ENCODE assay signal across 22 mouse cellular contexts in genomic region chr7:25385259-25385658, GRCm38 (mm10). TPM values are rescaled to one million over a fixed set of nuclear protein-coding genes. Genes with fewer than 3 reads are reported as not detected.
DNase-seq lines count a peak whose midpoint lies in the region; ATAC-seq and TF ChIP-seq lines count a peak whose summit lies in the region.
"Had no signal": no experiment of that assay in that cellular context is flagged by ENCODE, and none has a peak within 500 bp of the region (broad histone marks: within the 10 kb centered on the region; RNA-seq: fewer than 3 reads in every experiment).

No protein-coding gene starts in this region.

- H3K9ac ChIP-seq in heart, postnatal 0 days (replicated peaks; ENCODE audit: low read depth, low read length) = peak overlapping the region; percentile 40; the same call in 1 of the 2 replicates
- no peak overlapping the region for H3K9ac ChIP-seq in lung, postnatal 0 days (replicated peaks; ENCODE audit: low read depth)
- H3K9ac ChIP-seq in stomach, embryonic 16.5 days (ENCODE audit: low read length) = 0 out of 2 replicates have a peak overlapping the region, but pooled peaks have one; percentile 6
- H3K9ac ChIP-seq: neural tube, embryonic 12.5 days had no signal

- no peak for TF ChIP-seq EP300 in heart, postnatal 0 days (IDR thresholded peaks at IDR 0.05; ENCODE audit: low read depth)
- no peak for TF ChIP-seq EP300 in lung, postnatal 0 days (IDR thresholded peaks at IDR 0.05)

- no peak for TF ChIP-seq CTCF in heart, postnatal 0 days (IDR thresholded peaks at IDR 0.05; ENCODE audit: low read depth)
- TF ChIP-seq CTCF in lung, postnatal 0 days (IDR thresholded peaks at IDR 0.05) = no peak

- no peaks in the 10 kb centered on the region for H3K9me3 ChIP-seq in heart, postnatal 0 days (replicated peaks; ENCODE audit: control insufficient read depth, low read length)
- no peaks in the 10 kb centered on the region for H3K9me3 ChIP-seq in lung, postnatal 0 days (ENCODE audit: low read length)
- no peaks in the 10 kb centered on the region for H3K9me3 ChIP-seq in stomach, embryonic 16.5 days (replicated peaks; ENCODE audit: control insufficient read depth, low read length)
- H3K9me3 ChIP-seq: forebrain, embryonic 13.5 days; heart, embryonic 13.5 days; neural tube, embryonic 12.5 days had no signal

- WGBS in heart, postnatal 0 days = 89% methylated on average over 12 of the region's 12 CpGs
- 91% methylated on average over 12 of the region's 12 CpGs for WGBS in lung, postnatal 0 days
- 92% methylated on average over 12 of the region's 12 CpGs for WGBS in stomach, embryonic 16.5 days

- no peak overlapping the region for H3K4me3 ChIP-seq in heart, postnatal 0 days (ENCODE audit: low read depth, low read length)
- no peak overlapping the region for H3K4me3 ChIP-seq in lung, postnatal 0 days (ENCODE audit: low read depth, low read length)
- no peak overlapping the region for H3K4me3 ChIP-seq in stomach, embryonic 16.5 days (replicated peaks; ENCODE audit: low read length)
- H3K4me3 ChIP-seq: forebrain, embryonic 13.5 days; neural tube, embryonic 12.5 days had no signal

- H3K36me3 ChIP-seq in heart, postnatal 0 days (replicated peaks; ENCODE audit: control insufficient read depth, insufficient read depth, low read length) = peaks cover 49% of the 10 kb centered on the region
- peaks cover 11% of the 10 kb centered on the region; the same call in 1 of the 2 replicates for H3K36me3 ChIP-seq in lung, postnatal 0 days (ENCODE audit: insufficient read depth, low read length)
- peaks cover 23% of the 10 kb centered on the region; the same call in 1 of the 2 replicates for H3K36me3 ChIP-seq in stomach, embryonic 16.5 days (ENCODE audit: control insufficient read depth, insufficient read depth, low read length)

- peak; percentile 29 for DNase-seq in cerebellum, adult 11-12 months
- no peak for DNase-seq in cerebellum, postnatal 4 days (ENCODE audit: low spot score in 2 of 2)
- no peak for DNase-seq in heart, postnatal 0 days (ENCODE audit: low spot score)
- DNase-seq in heart, postnatal 14 days = no peak
- DNase-seq in lung, postnatal 0 days (ENCODE audit: low spot score) = no peak
- DNase-seq in lung, postnatal 25 days (ENCODE audit: low spot score) = no peak
- DNase-seq in adrenal gland, postnatal 10 days = no peak
- DNase-seq: cerebellum, adult 9-10 months; kidney, adult 18-20 months; right cerebral cortex, postnatal 14 days; thymus, adult 2 months had no signal

- peak overlapping the region; percentile 48; the same call in 1 of the 2 replicates for H3K4me2 ChIP-seq in heart, postnatal 0 days (ENCODE audit: low read depth, low read length)
- no peak overlapping the region; the same call in 1 of the 2 replicates for H3K4me2 ChIP-seq in lung, postnatal 0 days (replicated peaks; ENCODE audit: low read depth, low read length)
- H3K4me2 ChIP-seq in stomach, embryonic 16.5 days (ENCODE audit: low read depth, low read length) = no peak overlapping the region
- H3K4me2 ChIP-seq: forebrain, embryonic 13.5 days; neural tube, embryonic 12.5 days had no signal

- ATAC-seq in heart, postnatal 0 days (ENCODE audit: insufficient read depth, low read depth) = no peak
- ATAC-seq in lung, postnatal 0 days = no peak
- no peak for ATAC-seq in stomach, embryonic 16.5 days (ENCODE audit: insufficient read depth, low FRiP score)
- ATAC-seq: forebrain, embryonic 13.5 days; hindbrain, embryonic 16.5 days had no signal

- H3K27me3 ChIP-seq in heart, postnatal 0 days (ENCODE audit: control insufficient read depth, insufficient read depth, low read length) = no peaks in the 10 kb centered on the region
- no peaks in the 10 kb centered on the region for H3K27me3 ChIP-seq in lung, postnatal 0 days (replicated peaks; ENCODE audit: insufficient read depth, low read length)
- H3K27me3 ChIP-seq in stomach, embryonic 16.5 days (ENCODE audit: control insufficient read depth, insufficient read depth, low read length) = no peaks in the 10 kb centered on the region
- H3K27me3 ChIP-seq: heart, embryonic 13.5 days; neural tube, embryonic 12.5 days had no signal

- H3K4me1 ChIP-seq in heart, postnatal 0 days (ENCODE audit: control insufficient read depth, insufficient read depth) = peaks cover 44% of the 10 kb centered on the region
- H3K4me1 ChIP-seq in lung, postnatal 0 days (ENCODE audit: insufficient read depth, low read depth, low read length) = peaks cover 47% of the 10 kb centered on the region
- peaks cover 20% of the 10 kb centered on the region for H3K4me1 ChIP-seq in stomach, embryonic 16.5 days (ENCODE audit: control insufficient read depth, insufficient read depth, low read length)

- intact Hi-C loops in heart, postnatal 14 days (cut with DNase I) = loop anchor here (5.0 kb wide), 1 partner anchor 103 kb away; no protein-coding TSS in a partner anchor

- peak overlapping the region; percentile 95 for H3K27ac ChIP-seq in heart, postnatal 0 days (ENCODE audit: low read depth)
- H3K27ac ChIP-seq in lung, postnatal 0 days (ENCODE audit: low read length) = peak overlapping the region; percentile 83
- 0 out of 2 replicates have a peak overlapping the region, but pooled peaks have one; percentile 50 for H3K27ac ChIP-seq in stomach, embryonic 16.5 days (ENCODE audit: low read length)
- H3K27ac ChIP-seq: forebrain, embryonic 13.5 days; neural tube, embryonic 12.5 days had no signal

RNA-seq across cellular contexts. Expression of gene Lipe, which starts 13.3 kb away (rescaled TPM):
- total RNA-seq in heart, postnatal 0 days (2014; rRNA removed; ENCODE audit: low replicate concordance) = 23.5 and 31.1 TPM in 2 replicates
- polyA plus RNA-seq in heart, postnatal 0 days (2015; fragmentation: Nextera tagmentation; extraction: Ambion mirVana) = 19.3 and 21.5 TPM in 2 replicates
- total RNA-seq in heart, postnatal 14 days (2021) = 10 to 100 TPM; 43.2 to 55.0 TPM
- 19.8 and 21.4 TPM in 2 replicates for polyA plus RNA-seq in lung, postnatal 0 days (2015; fragmentation: Nextera tagmentation; extraction: Ambion mirVana)
- 10.6 and 10.9 TPM in 2 replicates for polyA plus RNA-seq in stomach, embryonic 16.5 days (2015; fragmentation: Nextera tagmentation; extraction: Ambion mirVana)
- total RNA-seq in adrenal gland, postnatal 10 days (2021) = 100 to 1,000 TPM; 391 to 441 TPM

RNA-seq across cellular contexts. Expression of gene Cnfn, which starts 15.7 kb away (rescaled TPM):
- not detected in 2 replicates for total RNA-seq in heart, postnatal 0 days (2014; rRNA removed; ENCODE audit: low replicate concordance)
- not detected in 2 replicates for polyA plus RNA-seq in heart, postnatal 0 days (2015; fragmentation: Nextera tagmentation; extraction: Ambion mirVana)
- total RNA-seq in heart, postnatal 14 days (2021) = not detected
- polyA plus RNA-seq in lung, postnatal 0 days (2015; fragmentation: Nextera tagmentation; extraction: Ambion mirVana) = not detected in 2 replicates
- polyA plus RNA-seq in stomach, embryonic 16.5 days (2015; fragmentation: Nextera tagmentation; extraction: Ambion mirVana) = 1,223 and 2,187 TPM in 2 replicates
- not detected for total RNA-seq in adrenal gland, postnatal 10 days (2021)
- total RNA-seq: gastrocnemius, adult 18-20 months; layer of hippocampus, postnatal 14 days; left cerebral cortex, postnatal 25 days; liver, adult 2 months; megakaryocyte progenitor cell, adult 5-6 weeks had no signal
- polyA plus RNA-seq: activated CD4-positive, CD25-positive, alpha-beta regulatory T cell, adult 4 months; forebrain, embryonic 13.5 days; heart, embryonic 13.5 days; liver, adult 2 months; neural tube, embryonic 12.5 days had no signal

RNA-seq across cellular contexts. Expression of gene Cxcl17, which starts 27.4 kb away (rescaled TPM):
- not detected in 2 replicates for total RNA-seq in heart, postnatal 0 days (2014; rRNA removed; ENCODE audit: low replicate concordance)
- 0.42 and 1.1 TPM in 2 replicates for polyA plus RNA-seq in heart, postnatal 0 days (2015; fragmentation: Nextera tagmentation; extraction: Ambion mirVana)
- not detected for total RNA-seq in heart, postnatal 14 days (2021)
- 31.9 and 38.1 TPM in 2 replicates for polyA plus RNA-seq in lung, postnatal 0 days (2015; fragmentation: Nextera tagmentation; extraction: Ambion mirVana)
- 0.61 and 0.64 TPM in 2 replicates for polyA plus RNA-seq in stomach, embryonic 16.5 days (2015; fragmentation: Nextera tagmentation; extraction: Ambion mirVana)
- not detected for total RNA-seq in adrenal gland, postnatal 10 days (2021)
- total RNA-seq: gastrocnemius, adult 18-20 months; layer of hippocampus, postnatal 14 days; left cerebral cortex, postnatal 25 days; liver, adult 2 months; megakaryocyte progenitor cell, adult 5-6 weeks had no signal
- polyA plus RNA-seq: activated CD4-positive, CD25-positive, alpha-beta regulatory T cell, adult 4 months; liver, adult 2 months had no signal

Comparison
In these comparisons a context has a peak if more than half of its experiments do, and no peak if none do; other contexts are left out.
1. RNA of gene Lipe, which starts 13.3 kb away (total RNA-seq): 391 to 441 TPM in adrenal gland, postnatal 10 days; 43.2 to 55.0 TPM in heart, postnatal 14 days and 23.5 to 31.1 TPM in heart, postnatal 0 days; every median in the first group is over 4 times any median in the second.
2. Peak in every context shown above with its lines, with median percentiles within 50 percentile points of each other: H3K27ac ChIP-seq.